Mouse (Mus musculus): ENCODE measurements around the gene Pla2g2c.

DNA sequence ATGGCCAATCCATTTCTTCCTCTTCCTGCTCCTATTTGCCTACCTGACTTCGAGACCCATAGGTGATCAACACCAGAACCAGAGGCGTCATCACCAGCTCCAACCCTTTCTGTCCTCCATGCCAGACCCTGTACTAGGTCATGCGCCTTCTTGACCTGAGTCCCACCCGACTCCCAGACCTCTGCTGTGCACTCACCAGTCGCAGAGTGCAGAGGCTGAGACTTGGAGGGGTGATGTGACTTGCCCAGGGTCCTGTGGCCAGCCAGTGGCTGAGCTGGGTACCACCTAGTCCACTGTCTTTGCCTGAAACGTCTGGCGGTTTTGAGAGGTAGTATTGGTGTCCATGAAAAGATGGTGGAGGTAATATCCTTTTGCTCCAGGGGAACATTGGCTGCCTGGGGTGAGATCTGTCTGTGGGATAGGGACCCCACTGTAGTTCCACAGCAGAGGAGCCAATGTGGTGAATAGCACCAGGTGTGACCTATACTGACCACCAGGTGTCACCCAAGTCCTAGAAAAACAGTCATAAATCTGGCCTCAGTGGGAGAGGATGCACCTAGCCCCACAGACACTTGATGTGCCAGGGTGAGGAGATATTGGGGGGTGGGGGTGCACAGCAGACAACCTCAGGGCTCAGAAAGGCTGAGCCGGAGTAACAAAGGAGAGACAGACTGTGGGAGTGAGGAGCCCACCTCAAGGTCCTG, 23.9 kb downstream of the Pla2g2c start:
- TF ChIP-seq FOSL1 (IDR thresholded peaks at IDR 0.05; ENCODE audit: insufficient read depth, low read length, poor library complexity, severe bottlenecking) (no peak), CTCF (IDR thresholded peaks at IDR 0.05; ENCODE audit: control insufficient read depth, insufficient read depth, insufficient read length) (no peak), USF1 (IDR thresholded peaks at IDR 0.05; ENCODE audit: low read depth) (no peak), MAX (IDR thresholded peaks at IDR 0.05) (no peak), MYOD1 (IDR thresholded peaks at IDR 0.05; ENCODE audit: control insufficient read depth, insufficient read length, low read depth) (no peak), MYOG (IDR thresholded peaks at IDR 0.05; ENCODE audit: control insufficient read depth, extremely low read depth, insufficient read length) (no peak)
